ENCODE assay signal across 9 mouse cellular contexts in the genomic region with DNA sequence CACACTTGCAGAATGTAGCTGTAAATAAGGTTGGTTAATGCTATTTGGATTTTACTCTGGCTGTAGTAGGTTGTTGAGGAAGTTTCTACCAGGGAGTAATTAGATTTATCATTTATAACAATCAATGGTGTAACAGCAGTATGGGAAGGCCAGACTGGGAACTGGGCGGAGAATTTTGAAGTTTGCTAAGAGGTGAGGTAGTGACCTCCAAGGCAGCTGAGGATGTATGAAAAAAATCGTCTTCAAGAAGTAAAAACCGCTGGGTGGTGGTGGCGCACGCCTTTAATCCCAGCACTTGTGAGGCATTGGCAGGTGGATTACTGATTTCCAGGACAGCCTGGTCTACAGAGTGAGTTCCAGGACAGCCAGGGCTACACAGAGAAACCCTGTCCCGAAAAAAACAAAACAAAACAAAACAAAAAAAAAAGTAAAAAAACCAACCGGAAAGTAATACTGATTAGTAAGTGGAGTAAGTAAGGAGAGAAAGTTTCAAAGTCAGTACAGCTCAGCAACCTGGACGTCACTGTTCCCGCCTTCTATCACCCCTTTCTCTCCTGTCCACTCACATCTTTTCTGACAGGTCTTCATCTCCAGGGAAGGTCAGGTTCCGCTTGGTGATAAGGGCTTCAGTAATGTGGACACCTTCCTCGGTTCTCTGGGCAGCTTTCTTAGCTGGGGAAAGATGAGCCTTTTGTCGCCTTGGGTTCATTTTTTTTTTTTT. TPM values are rescaled to one million over a fixed set of nuclear protein-coding genes. Genes with fewer than 3 reads are reported as not detected.
A peak's percentile ranks its signal among the peaks of the same experiment; 100 is the strongest.
DNase-seq lines count a peak whose midpoint lies in the region; ATAC-seq and TF ChIP-seq lines count a peak whose summit lies in the region.
"Had no signal": no experiment of that assay in that cellular context is flagged by ENCODE, and none has a peak within 500 bp of the region (broad histone marks: within the 10 kb centered on the region; RNA-seq: fewer than 3 reads in every experiment).

No protein-coding gene starts in this region.

- no peak for TF ChIP-seq CTCF in gastrocnemius, adult 2 months (IDR thresholded peaks at IDR 0.05)
- no peak for TF ChIP-seq CTCF in CH12.LX (conservative IDR thresholded peaks at IDR 0.05 in 1 of 2, IDR thresholded peaks at IDR 0.05 in 1 of 2; ENCODE audit: low read depth in 2 of 2, low read length in 2 of 2)
- no peak for TF ChIP-seq CTCF in forebrain, postnatal 0 days (IDR thresholded peaks at IDR 0.05; ENCODE audit: low read depth)
- TF ChIP-seq CTCF in liver, postnatal 0 days (IDR thresholded peaks at IDR 0.05; ENCODE audit: low read depth), result no peak

- TF ChIP-seq POLR2A in CH12.LX (IDR thresholded peaks at IDR 0.05; ENCODE audit: low read depth, low read length), result no peak

- 48% methylated on average over 12 of the region's 12 CpGs for WGBS in forebrain, postnatal 0 days
- WGBS in liver, postnatal 0 days (ENCODE audit: insufficient replicate concordance), result 31% methylated on average over 12 of the region's 12 CpGs

- peaks cover 4 to 23% of the 10 kb centered on the region in 2 experiments; a peak in 3 of 4 replicates for H3K4me1 ChIP-seq in CH12.LX (ENCODE audit: control insufficient read depth in 1 of 2, insufficient read depth in 2 of 2)
- peaks cover 8% of the 10 kb centered on the region for H3K4me1 ChIP-seq in forebrain, postnatal 0 days (ENCODE audit: insufficient read depth)
- peaks cover 16% of the 10 kb centered on the region for H3K4me1 ChIP-seq in liver, postnatal 0 days (ENCODE audit: insufficient read depth)

- H3K4me2 ChIP-seq in CH12.LX (ENCODE audit: insufficient read depth, low read depth, poor library complexity, severe bottlenecking), result peak overlapping the region; percentile 99
- peak overlapping the region; percentile 71 for H3K4me2 ChIP-seq in forebrain, postnatal 0 days (ENCODE audit: low read depth)
- peak overlapping the region; percentile 97 for H3K4me2 ChIP-seq in liver, postnatal 0 days (ENCODE audit: low read depth, low read length)

- no peak for DNase-seq in gastrocnemius, adult 2 months
- DNase-seq in gastrocnemius, adult 8-10 months (ENCODE audit: low spot score in 2 of 2), result no peak
- no peak for DNase-seq in CH12.LX (ENCODE audit: extremely low read depth)
- DNase-seq in forebrain, postnatal 0 days, result no peak
- no peak for DNase-seq in liver, postnatal 0 days
- DNase-seq in T-cell, adult 2 months (ENCODE audit: low spot score), result no peak
- DNase-seq in layer of hippocampus, postnatal 10 days (ENCODE audit: low spot score in 2 of 2), result no peak

- intact Hi-C loops in gastrocnemius, adult 2 months (cut with DNase I), result no loop called here

- H3K4me3 ChIP-seq in gastrocnemius, adult 2 months, result peak overlapping the region; percentile 74
- peak overlapping the region in 1 of 3 experiments; percentile 66 for H3K4me3 ChIP-seq in CH12.LX (replicated peaks in 1 of 3; ENCODE audit: low read depth in 2 of 3, low read length in 2 of 3, poor library complexity in 1 of 3)
- peak overlapping the region; percentile 75 for H3K4me3 ChIP-seq in forebrain, postnatal 0 days (ENCODE audit: low read depth, low read length)
- peak overlapping the region; percentile 86 for H3K4me3 ChIP-seq in liver, postnatal 0 days (ENCODE audit: low read depth, low read length)

- dilution Hi-C loops in CH12.LX (cut with MboI; ENCODE audit: extremely low pct_ligation_motif_present, extremely low pct_unique_long_range_greater_than_20kb, low sequenced_read_pairs), result no loop called here

- no peaks in the 10 kb centered on the region for H3K27me3 ChIP-seq in CH12.LX (replicated peaks)
- H3K27me3 ChIP-seq in forebrain, postnatal 0 days (ENCODE audit: insufficient read depth, low read length), result no peaks in the 10 kb centered on the region
- H3K27me3 ChIP-seq in liver, postnatal 0 days (ENCODE audit: insufficient read depth, low read length), result no peaks in the 10 kb centered on the region

- no peak for ATAC-seq in forebrain, postnatal 0 days
- no peak for ATAC-seq in liver, postnatal 0 days
- no peak for ATAC-seq in cerebellum, adult (ENCODE audit: insufficient number of reproducible peaks, low FRiP score, low TSS enrichment)

- H3K27ac ChIP-seq in gastrocnemius, adult 2 months, result no peak overlapping the region
- no peak overlapping the region for H3K27ac ChIP-seq in CH12.LX (ENCODE audit: insufficient read depth, low read depth)
- peak overlapping the region; percentile 52; the same call in 1 of the 2 replicates for H3K27ac ChIP-seq in forebrain, postnatal 0 days (ENCODE audit: low read depth, low read length)
- peak overlapping the region; percentile 81; the same call in 1 of the 2 replicates for H3K27ac ChIP-seq in liver, postnatal 0 days (ENCODE audit: low read depth)

- TF ChIP-seq EP300 in CH12.LX (IDR thresholded peaks at IDR 0.05; ENCODE audit: low read length), result no peak
- TF ChIP-seq EP300 in liver, postnatal 0 days (IDR thresholded peaks at IDR 0.05; ENCODE audit: low read depth), result no peak

- peak overlapping the region; percentile 57; the same call in 1 of the 2 replicates for H3K9ac ChIP-seq in CH12.LX (ENCODE audit: insufficient read depth, low read depth)
- peak overlapping the region; percentile 52; the same call in 1 of the 2 replicates for H3K9ac ChIP-seq in forebrain, postnatal 0 days
- peak overlapping the region; percentile 88; the same call in 1 of the 2 replicates for H3K9ac ChIP-seq in liver, postnatal 0 days (replicated peaks)

- H3K36me3 ChIP-seq in CH12.LX (replicated peaks in 1 of 2; ENCODE audit: control insufficient read depth in 1 of 2, insufficient read depth in 1 of 2, low read length in 1 of 2), result peaks cover 12 to 46% of the 10 kb centered on the region in 2 experiments
- no peaks in the 10 kb centered on the region for H3K36me3 ChIP-seq in forebrain, postnatal 0 days (ENCODE audit: insufficient read depth)
- peaks cover 5% of the 10 kb centered on the region; the same call in 1 of the 2 replicates for H3K36me3 ChIP-seq in liver, postnatal 0 days (replicated peaks; ENCODE audit: insufficient read depth, low read length)

- TF ChIP-seq RAD21 in CH12.LX (IDR thresholded peaks at IDR 0.05; ENCODE audit: low read depth, low read length), result no peak

- in situ Hi-C loops in CH12.LX (cut with MboI; ENCODE audit: low pct_ligation_motif_present, low pct_unique_long_range_greater_than_20kb, low sequenced_read_pairs), result no loop called here

- H3K9me3 ChIP-seq in CH12.LX (replicated peaks; ENCODE audit: low read length), result peaks cover under 1% of the 10 kb centered on the region
- H3K9me3 ChIP-seq in forebrain, postnatal 0 days (ENCODE audit: low read length), result no peaks in the 10 kb centered on the region
- H3K9me3 ChIP-seq in liver, postnatal 0 days (ENCODE audit: low read length), result no peaks in the 10 kb centered on the region

- H3K79me2 ChIP-seq in CH12.LX (replicated peaks; ENCODE audit: control insufficient read depth, extremely low read depth, insufficient read depth, poor library complexity, severe bottlenecking), result peaks cover 30% of the 10 kb centered on the region

RNA-seq across cellular contexts. Expression of a gene that starts 0.7 kb away (rescaled TPM):
- not detected for total RNA-seq in gastrocnemius, adult 2 months (2021)
- not detected for total RNA-seq in gastrocnemius, adult 8-10 months (2022)
- 0.38 and 0.46 TPM in 2 replicates for total RNA-seq in CH12.LX (2012; rRNA removed)
- 0.23 TPM in 1 of 2 replicates, not detected in the other for total RNA-seq in CH12.LX (2014; rRNA removed)
- 0.91 and 1.0 TPM in 2 replicates for polyA plus RNA-seq in CH12.LX (2012; ENCODE audit: insufficient read length, low read depth)
- total RNA-seq in forebrain, postnatal 0 days (2014; rRNA removed), result 1.0 and 1.6 TPM in 2 replicates
- 4.9 and 5.8 TPM in 2 replicates for polyA plus RNA-seq in forebrain, postnatal 0 days (2015; fragmentation: Nextera tagmentation; extraction: Ambion mirVana)
- 0.65 and 0.73 TPM in 2 replicates for polyA plus RNA-seq in liver, postnatal 0 days (2015; fragmentation: Nextera tagmentation; extraction: Ambion mirVana)
- 1 to 10 TPM in 1 of 2 experiments, under 1 TPM in 1; 0.83 to 1.6 TPM for total RNA-seq in layer of hippocampus, postnatal 10 days (2021)

RNA-seq across cellular contexts. Expression of a gene that starts 0.9 kb away (rescaled TPM):
- 10 to 100 TPM; 36.9 to 50.7 TPM for total RNA-seq in gastrocnemius, adult 2 months (2021)
- 10 to 100 TPM; 44.1 to 52.7 (median 45.6) TPM for total RNA-seq in gastrocnemius, adult 8-10 months (2022)
- total RNA-seq in CH12.LX (2012; rRNA removed) (111 and 119 TPM in 2 replicates), CH12.LX (2014; rRNA removed) (93.2 and 104 TPM in 2 replicates)
- polyA plus RNA-seq in CH12.LX (2012; ENCODE audit: insufficient read length, low read depth), result 110 and 132 TPM in 2 replicates
- 41.6 and 55.5 TPM in 2 replicates for total RNA-seq in forebrain, postnatal 0 days (2014; rRNA removed)
- polyA plus RNA-seq in forebrain, postnatal 0 days (2015; fragmentation: Nextera tagmentation; extraction: Ambion mirVana), result 47.0 and 62.0 TPM in 2 replicates
- polyA plus RNA-seq in liver, postnatal 0 days (2015; fragmentation: Nextera tagmentation; extraction: Ambion mirVana), result 34.1 and 34.5 TPM in 2 replicates
- total RNA-seq in layer of hippocampus, postnatal 10 days (2021), result 10 to 100 TPM; 74.4 to 76.7 TPM

RNA-seq across cellular contexts. Expression of a gene that starts 10.0 kb away (rescaled TPM):
- total RNA-seq in gastrocnemius, adult 2 months (2021), result 1 to 10 TPM; 2.2 to 4.3 TPM
- total RNA-seq in gastrocnemius, adult 8-10 months (2022), result 1 to 10 TPM; 3.0 to 4.5 (median 3.2) TPM
- total RNA-seq in CH12.LX (2012; rRNA removed) (14.2 and 17.6 TPM in 2 replicates), CH12.LX (2014; rRNA removed) (6.6 and 7.4 TPM in 2 replicates)
- polyA plus RNA-seq in CH12.LX (2012; ENCODE audit: insufficient read length, low read depth), result 22.1 and 24.4 TPM in 2 replicates
- total RNA-seq in forebrain, postnatal 0 days (2014; rRNA removed), result 10.9 and 13.1 TPM in 2 replicates
- polyA plus RNA-seq in forebrain, postnatal 0 days (2015; fragmentation: Nextera tagmentation; extraction: Ambion mirVana), result 7.4 and 8.3 TPM in 2 replicates
- 1.8 and 2.4 TPM in 2 replicates for polyA plus RNA-seq in liver, postnatal 0 days (2015; fragmentation: Nextera tagmentation; extraction: Ambion mirVana)
- 10 to 100 TPM; 12.9 to 13.5 TPM for total RNA-seq in layer of hippocampus, postnatal 10 days (2021)

RNA-seq across cellular contexts. Expression of a gene that starts 10.7 kb away (rescaled TPM):
- total RNA-seq in gastrocnemius, adult 2 months (2021), result 10 to 100 TPM; 10.4 to 11.4 TPM
- 10 to 100 TPM; 13.0 to 14.4 (median 13.6) TPM for total RNA-seq in gastrocnemius, adult 8-10 months (2022)
- total RNA-seq in CH12.LX (2012; rRNA removed) (55.8 and 63.9 TPM in 2 replicates), CH12.LX (2014; rRNA removed) (34.5 and 37.5 TPM in 2 replicates)
- polyA plus RNA-seq in CH12.LX (2012; ENCODE audit: insufficient read length, low read depth), result 35.2 and 41.1 TPM in 2 replicates
- 14.8 and 17.9 TPM in 2 replicates for total RNA-seq in forebrain, postnatal 0 days (2014; rRNA removed)
- polyA plus RNA-seq in forebrain, postnatal 0 days (2015; fragmentation: Nextera tagmentation; extraction: Ambion mirVana), result 10.2 and 11.3 TPM in 2 replicates
- 20.6 and 21.2 TPM in 2 replicates for polyA plus RNA-seq in liver, postnatal 0 days (2015; fragmentation: Nextera tagmentation; extraction: Ambion mirVana)
- 1 to 10 TPM; 5.2 to 6.3 TPM for total RNA-seq in layer of hippocampus, postnatal 10 days (2021)

RNA-seq across cellular contexts. Expression of a gene that starts 27.3 kb away (rescaled TPM):
- total RNA-seq in gastrocnemius, adult 2 months (2021), result under 1 TPM in 1 of 2 experiments, not detected in 1; 0.10 TPM
- under 1 TPM in 2 of 4 experiments, not detected in 2; 0.07 to 0.13 TPM for total RNA-seq in gastrocnemius, adult 8-10 months (2022)
- total RNA-seq in CH12.LX (2012; rRNA removed) (44.3 and 65.5 TPM in 2 replicates), CH12.LX (2014; rRNA removed) (15.8 and 18.4 TPM in 2 replicates)
- 10.0 and 10.1 TPM in 2 replicates for polyA plus RNA-seq in CH12.LX (2012; ENCODE audit: insufficient read length, low read depth)
- total RNA-seq in forebrain, postnatal 0 days (2014; rRNA removed), result 0.85 and 0.86 TPM in 2 replicates
- 0.35 and 0.75 TPM in 2 replicates for polyA plus RNA-seq in forebrain, postnatal 0 days (2015; fragmentation: Nextera tagmentation; extraction: Ambion mirVana)
- polyA plus RNA-seq in liver, postnatal 0 days (2015; fragmentation: Nextera tagmentation; extraction: Ambion mirVana), result 0.06 and 0.07 TPM in 2 replicates
- total RNA-seq in layer of hippocampus, postnatal 10 days (2021), result 1 to 10 TPM; 1.4 TPM
- total RNA-seq: neutrophil, adult 5-6 weeks had no signal

Comparison
In these comparisons a context has a peak if more than half of its experiments do, and no peak if none do; other contexts are left out.
1. H3K27ac ChIP-seq: peak in forebrain, postnatal 0 days (single experiment) and liver, postnatal 0 days (single experiment); none in gastrocnemius, adult 2 months (single experiment) and CH12.LX (single experiment).
2. Peak in every context shown above with its lines, with median percentiles within 50 percentile points of each other: H3K4me2 ChIP-seq and H3K9ac ChIP-seq.